Mouse (Mus musculus): ENCODE results near the gene Rad51d.
"Not testable (repeated sequence)": the region's sequence is repeated elsewhere in the genome, so short reads cannot be mapped to it uniquely, and the experiment has no call there.

Gene Rad51d

GRCm38 (mm10) chr11:82890342-82890762 lies at the start of gene Rad51d:
Rad51d (minus strand) TSS chr11:82890614.
- peak; percentile 81 for DNase-seq (ENCODE audit: low spot score)

DNA sequence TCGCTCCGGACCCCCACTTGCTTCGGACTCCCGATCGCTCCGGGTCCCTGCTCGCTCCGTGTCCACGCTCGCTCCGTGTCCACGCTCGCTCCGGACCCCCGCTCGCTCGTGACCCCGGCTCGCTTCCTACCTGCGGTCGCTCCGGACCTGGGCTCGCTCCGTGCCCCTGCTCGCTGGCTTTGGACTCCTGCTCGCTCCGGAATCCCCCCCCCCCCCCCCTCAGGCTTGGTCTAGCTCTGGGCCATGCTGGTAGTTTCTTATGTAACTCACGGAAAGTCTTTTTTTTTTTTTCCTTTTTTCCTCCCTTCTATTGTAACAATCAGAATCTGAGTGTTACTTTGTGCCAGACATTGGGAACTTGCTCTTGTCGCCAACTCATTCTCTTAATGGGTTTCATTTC lies 42.8 kb upstream of the Rad51d start:
- no peak for DNase-seq (ENCODE audit: low spot score)

- DNase-seq (ENCODE audit: low spot score): not testable (repeated sequence)
Measured at GRCm38 (mm10) chr11:82931671-82932450, 41.4 kb upstream of the Rad51d start.

GRCm38 (mm10) chr11:82931161-82931560 lies 40.7 kb upstream of the Rad51d start:
- DNase-seq (ENCODE audit: low spot score): not testable (repeated sequence)

GRCm38 (mm10) chr11:82930391-82930955 lies 40.1 kb upstream of the Rad51d start:
- DNase-seq (ENCODE audit: low spot score): not testable (repeated sequence)

DNA sequence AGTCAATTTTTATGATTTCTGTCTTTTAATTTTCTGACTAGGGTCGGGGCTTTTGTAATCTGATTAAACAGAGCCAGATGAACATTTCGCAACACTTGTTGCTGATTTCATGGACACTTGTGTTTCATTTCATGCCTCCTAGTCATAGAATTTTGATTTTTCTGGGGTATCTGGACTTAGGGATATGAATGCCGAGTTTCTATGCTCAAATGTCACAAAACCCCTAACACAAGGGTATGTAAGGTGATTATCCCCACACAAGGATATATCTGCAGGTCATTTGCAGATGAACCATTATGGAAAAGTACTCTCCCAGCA lies 39.2 kb upstream of the Rad51d start:
- DNase-seq (ENCODE audit: low spot score): no peak

DNA sequence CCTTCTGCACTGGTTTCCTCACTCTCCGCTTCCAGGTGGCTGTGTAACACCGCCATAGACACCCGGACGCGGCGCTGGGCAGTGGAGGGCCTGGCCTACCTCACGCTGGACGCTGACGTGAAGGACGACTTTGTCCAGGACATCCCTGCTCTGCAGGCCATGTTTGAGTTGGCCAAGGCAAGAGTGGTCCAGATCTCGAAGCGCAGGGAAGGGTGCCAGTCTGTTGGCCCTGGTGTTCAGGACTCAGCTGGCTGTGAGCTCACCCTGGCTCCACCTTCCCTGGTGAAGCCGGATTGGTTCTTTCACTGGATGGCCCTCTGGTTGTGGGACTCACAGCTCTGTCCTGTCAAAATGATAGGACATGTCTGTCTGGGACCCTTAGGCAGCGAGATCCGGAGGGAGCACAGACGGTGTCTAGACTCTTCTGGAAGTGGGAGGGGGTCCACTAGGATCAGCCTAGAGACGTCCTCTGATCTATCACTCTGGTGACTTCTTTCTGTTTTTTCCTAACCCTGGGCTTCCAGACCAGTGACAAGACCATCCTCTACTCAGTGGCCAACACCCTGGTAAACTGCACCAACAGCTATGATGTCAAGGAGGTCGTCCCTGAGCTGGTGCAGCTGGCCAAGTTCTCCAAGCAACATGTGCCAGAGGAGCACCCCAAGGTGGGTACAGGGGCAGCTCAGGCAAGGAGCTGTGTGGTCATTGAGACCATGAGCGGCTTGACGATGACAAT lies 38.7 kb upstream of the Rad51d start:
- no peak for DNase-seq (ENCODE audit: low spot score)

DNA sequence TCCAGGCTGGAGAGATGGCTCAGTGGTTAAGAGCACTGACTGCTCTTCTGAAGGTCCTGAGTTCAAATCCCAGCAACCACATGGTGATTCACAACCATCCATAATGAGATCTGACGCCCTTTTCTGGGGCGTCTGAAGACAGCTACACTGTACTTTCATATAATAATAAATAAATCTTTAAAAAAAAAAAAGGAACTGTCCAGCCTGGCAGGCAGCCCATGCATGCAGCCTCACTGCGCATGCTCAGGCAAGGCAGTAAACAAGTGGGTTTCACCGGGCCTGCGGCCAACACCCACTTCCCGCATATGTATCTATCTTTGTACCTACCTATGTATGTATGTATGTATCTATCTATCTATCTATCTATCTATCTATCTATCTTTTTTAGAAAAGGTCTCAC lies 33.5 kb upstream of the Rad51d start:
- not testable (repeated sequence) for DNase-seq (ENCODE audit: low spot score)

DNA sequence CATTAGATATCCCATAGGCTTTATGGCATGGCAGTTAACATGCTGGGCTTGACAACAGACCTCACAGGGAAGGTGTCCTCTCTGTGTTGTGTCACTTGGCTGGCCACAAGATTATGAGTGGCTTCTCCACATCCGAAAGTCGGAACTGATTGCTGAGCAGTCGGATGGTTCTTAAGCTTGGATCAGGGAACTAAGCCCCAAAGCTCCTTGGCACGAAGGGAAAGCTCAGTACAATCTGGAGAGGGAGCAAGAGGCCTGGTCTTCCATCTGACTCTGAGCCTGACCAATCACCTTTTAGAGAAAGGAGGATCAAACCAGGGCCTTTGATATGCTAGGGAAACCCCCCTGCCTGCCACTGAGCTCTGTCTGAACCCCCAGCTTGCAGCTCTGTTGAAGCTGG lies 31.3 kb upstream of the Rad51d start:
- DNase-seq (ENCODE audit: low spot score): no peak

- DNase-seq (ENCODE audit: low spot score): no peak
Measured at GRCm38 (mm10) chr11:82920768-82921167, 30.4 kb upstream of the Rad51d start.

- DNase-seq (ENCODE audit: low spot score): no peak
Measured at GRCm38 (mm10) chr11:82914711-82915352, 24.4 kb upstream of the Rad51d start.

- no peak for DNase-seq (ENCODE audit: low spot score)
Measured at GRCm38 (mm10) chr11:82910679-82911389, 20.4 kb upstream of the Rad51d start.

DNA sequence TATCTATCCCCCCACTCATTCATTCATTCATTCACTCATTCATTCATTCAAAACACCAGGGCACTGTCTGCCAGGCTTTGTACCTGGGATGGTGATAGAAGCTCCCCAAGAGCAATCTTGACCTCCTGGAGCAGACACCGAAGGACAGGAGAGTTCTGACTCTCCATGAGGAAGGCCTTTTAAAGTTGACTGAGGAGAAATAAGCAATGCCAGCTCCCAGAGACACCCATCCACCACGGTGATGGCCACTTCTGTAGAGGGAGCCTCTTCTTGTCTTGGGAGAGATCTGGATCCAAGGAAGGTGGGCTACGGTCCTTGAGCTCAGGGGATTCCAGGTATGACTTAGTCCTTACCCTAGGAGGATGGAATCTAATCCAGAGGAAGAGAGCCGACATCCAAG lies 19.8 kb upstream of the Rad51d start, which contains the start of gene Unc45b:
Gene Unc45b (plus strand): TSS at position 301 of the 400 bp plus-strand sequence.
- DNase-seq (ENCODE audit: low spot score): no peak

- no peak for DNase-seq (ENCODE audit: low spot score)
Measured at GRCm38 (mm10) chr11:82908608-82908989, 18.2 kb upstream of the Rad51d start.

GRCm38 (mm10) chr11:82907651-82908607 lies 17.5 kb upstream of the Rad51d start, which contains the start of gene Nle1:
Nle1 (minus strand) TSS chr11:82908411.
- DNase-seq (ENCODE audit: low spot score): peak; percentile 79

GRCm38 (mm10) chr11:82905816-82906215 lies 15.4 kb upstream of the Rad51d start:
- no peak for DNase-seq (ENCODE audit: low spot score)

DNA sequence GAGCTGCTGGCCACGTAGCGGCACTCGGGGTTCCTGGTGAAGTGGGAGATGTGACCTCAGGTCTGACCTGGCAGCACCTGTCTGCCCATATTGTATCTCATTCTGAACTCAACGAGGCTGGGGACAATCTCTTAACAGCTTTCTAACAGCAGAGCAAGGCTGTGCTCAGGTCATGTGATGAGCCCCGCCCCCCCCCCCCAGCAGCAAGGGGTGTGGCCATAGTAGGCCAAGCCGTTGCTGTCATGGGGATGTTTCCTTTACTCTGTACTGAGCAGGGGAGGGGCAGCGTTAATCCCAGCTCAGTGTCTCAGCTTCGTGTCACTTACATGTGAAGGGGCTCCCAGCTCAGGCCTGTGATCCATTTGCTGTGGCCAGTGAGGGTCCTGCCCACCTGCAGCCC lies 14.5 kb upstream of the Rad51d start:
- no peak for DNase-seq (ENCODE audit: low spot score)

DNA sequence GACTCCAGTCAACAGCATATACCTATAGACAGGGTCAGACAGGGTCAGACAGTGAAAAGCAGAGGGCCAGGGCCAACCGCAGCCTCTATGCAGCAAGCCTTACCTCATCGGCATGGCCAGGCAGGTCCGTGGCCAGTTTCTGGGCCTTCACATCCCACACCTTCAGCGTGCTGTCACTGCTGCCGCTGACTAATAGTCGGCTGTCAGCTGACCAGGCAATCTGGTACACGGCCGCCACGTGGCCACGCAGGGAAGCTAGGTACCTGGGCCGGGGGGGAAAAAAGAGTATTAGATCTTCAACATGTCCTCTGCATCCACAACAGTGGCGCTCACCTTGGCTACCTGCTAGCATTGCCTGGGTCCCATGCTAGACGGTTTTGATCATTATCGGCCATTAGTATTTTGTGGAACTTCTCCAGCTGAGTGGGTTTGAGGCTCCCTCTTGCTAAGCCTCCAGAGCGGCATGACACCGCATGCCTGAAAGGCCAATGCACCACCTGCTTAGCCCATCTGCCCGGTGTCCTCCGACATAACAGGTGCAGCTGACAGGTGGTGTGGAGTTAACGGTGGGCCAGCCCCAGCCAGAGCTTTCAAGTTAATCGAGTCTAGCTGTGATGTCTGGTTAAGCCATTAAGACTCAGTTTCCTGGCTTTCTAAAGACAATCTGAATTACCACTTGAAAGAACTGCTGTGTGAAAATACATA lies 11.3 kb upstream of the Rad51d start:
- DNase-seq (ENCODE audit: low spot score): no peak

- DNase-seq (ENCODE audit: low spot score): no peak
Measured at GRCm38 (mm10) chr11:82899720-82900119, 9.3 kb upstream of the Rad51d start.

GRCm38 (mm10) chr11:82897478-82897877 lies 7.1 kb upstream of the Rad51d start:
- DNase-seq (ENCODE audit: low spot score): no peak

Data from urinary bladder, postnatal 10 days (tissue).